Mouse (Mus musculus) ES-Bruce4 (cell line): ENCODE results near the gene P4htm.

ENCODE experiments used
- CTCF ChIP-seq: IDR thresholded peaks from one replicate; pipeline ENCODE4 v1.8.1; 2011; ENCODE audit warnings: low read depth, low read length
- POLR2A ChIP-seq: IDR thresholded peaks from one replicate; pipeline ENCODE4 v1.8.1; 2011; ENCODE audit warnings: low read length; ENCODE audit not compliant: insufficient read depth

DNA sequence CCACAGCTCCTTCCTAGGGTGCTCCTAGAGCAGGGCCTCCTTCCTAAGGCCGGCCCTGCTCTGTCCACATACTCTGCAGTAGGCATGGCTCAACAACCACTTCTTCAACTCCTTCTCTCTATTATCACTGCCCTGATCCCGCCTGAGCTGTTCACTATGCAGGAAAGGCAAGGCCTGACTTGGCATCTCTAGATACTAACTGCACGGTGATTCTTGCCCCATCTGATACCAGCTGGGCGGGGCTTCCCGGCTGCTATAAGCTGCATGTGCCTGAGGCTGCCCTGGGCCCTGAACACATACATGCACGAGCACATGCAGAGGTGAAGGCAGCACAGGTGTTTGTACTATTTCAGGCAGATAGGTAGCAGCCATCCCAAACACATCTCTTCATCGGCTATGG, 33.3 kb downstream of the P4htm start:
- TF ChIP-seq CTCF (no peak), POLR2A (no peak)
